ENCODE assay signal across 14 mouse cellular contexts in the genomic region with DNA sequence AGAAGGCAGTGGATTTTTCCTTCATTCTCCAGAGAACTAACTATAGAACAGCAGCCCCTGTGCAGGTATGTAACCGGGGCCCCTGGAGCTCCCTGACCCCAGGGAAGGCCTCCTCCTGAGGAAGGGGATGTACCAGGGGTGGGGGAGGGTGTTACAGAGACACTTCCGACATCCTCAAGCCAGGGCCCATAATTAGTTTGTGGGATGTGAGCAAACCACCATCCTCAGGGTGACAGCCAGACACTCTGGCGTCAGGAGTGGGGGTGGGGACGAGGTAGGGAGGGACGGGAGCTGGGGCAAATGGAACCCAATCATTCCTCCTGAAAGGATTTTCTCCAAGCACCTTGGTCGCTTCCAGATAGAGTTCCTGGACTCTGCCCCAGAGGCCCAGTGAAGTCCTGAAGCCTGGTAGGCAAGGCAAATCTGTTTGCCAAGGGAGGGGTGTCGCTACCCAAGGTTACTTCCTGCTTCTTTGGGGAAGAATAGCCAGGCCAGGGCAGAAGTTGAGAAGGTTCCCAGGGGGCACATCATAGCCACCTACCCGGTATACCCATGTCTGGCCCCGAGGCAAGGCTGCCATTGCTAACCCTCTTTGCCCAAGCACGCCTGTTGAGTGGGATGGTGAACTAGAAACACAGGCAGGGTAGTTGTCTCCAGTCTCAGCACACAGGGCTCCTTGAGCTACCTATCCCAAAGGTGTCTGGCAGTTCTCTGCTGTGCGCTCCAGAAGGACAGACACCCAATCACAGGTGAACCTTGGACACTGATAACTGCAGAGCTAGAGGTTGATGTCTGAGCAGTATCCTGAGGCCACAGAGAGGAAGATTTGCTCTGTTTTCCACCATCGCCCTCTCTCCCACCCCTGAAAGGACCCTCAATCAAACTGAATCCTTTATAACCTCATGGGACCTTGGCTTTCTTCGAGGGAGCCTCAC. TPM values are rescaled to one million over a fixed set of nuclear protein-coding genes. Genes with fewer than 3 reads are reported as not detected.
DNase-seq lines count a peak whose midpoint lies in the region; ATAC-seq lines count a peak whose summit lies in the region.
"Had no signal": no experiment of that assay in that cellular context is flagged by ENCODE, and none has a peak within 500 bp of the region (broad histone marks: within the 10 kb centered on the region; RNA-seq: fewer than 3 reads in every experiment).

No protein-coding gene starts in this region.

- peak; percentile 36 to 38 for DNase-seq in B cell, adult 2 months
- no peak for DNase-seq in cerebellum, adult 18-20 months
- no peak for DNase-seq in layer of hippocampus, adult 9-11 months
- no peak for DNase-seq in urinary bladder, postnatal 36 days (ENCODE audit: low spot score in 2 of 2)
- DNase-seq: cerebellum, postnatal 25 days; thymus, postnatal 14 days had no signal

- H3K4me3 ChIP-seq in heart, embryonic 15.5 days: no peak overlapping the region
- H3K4me3 ChIP-seq in heart, embryonic 12.5 days: no peak overlapping the region
- H3K4me3 ChIP-seq in embryonic facial prominence, embryonic 15.5 days (replicated peaks): no peak overlapping the region
- peak overlapping the region; percentile 2; the same call in 1 of the 2 replicates for H3K4me3 ChIP-seq in liver, embryonic 15.5 days (replicated peaks)
- H3K4me3 ChIP-seq: midbrain, embryonic 15.5 days had no signal

- no peak overlapping the region for H3K4me2 ChIP-seq in heart, embryonic 15.5 days
- H3K4me2 ChIP-seq in heart, embryonic 12.5 days: no peak overlapping the region
- no peak overlapping the region for H3K4me2 ChIP-seq in embryonic facial prominence, embryonic 15.5 days (replicated peaks)
- peak overlapping the region; percentile 20 for H3K4me2 ChIP-seq in liver, embryonic 15.5 days
- H3K4me2 ChIP-seq: midbrain, embryonic 15.5 days had no signal

- WGBS in heart, embryonic 15.5 days: 51% methylated on average over 13 of the region's 13 CpGs
- WGBS in heart, embryonic 12.5 days: 54% methylated on average over 13 of the region's 13 CpGs
- 60% methylated on average over 13 of the region's 13 CpGs for WGBS in embryonic facial prominence, embryonic 15.5 days
- WGBS in liver, embryonic 15.5 days (ENCODE audit: insufficient replicate concordance): 18% methylated on average over 13 of the region's 13 CpGs

- no peaks in the 10 kb centered on the region; the same call in 1 of the 2 replicates for H3K36me3 ChIP-seq in heart, embryonic 15.5 days
- peaks cover 47% of the 10 kb centered on the region for H3K36me3 ChIP-seq in heart, embryonic 12.5 days
- H3K36me3 ChIP-seq in embryonic facial prominence, embryonic 15.5 days: peaks cover 76% of the 10 kb centered on the region
- 0 out of 2 replicates have a peak, but pooled peaks cover 15% of the 10 kb centered on the region for H3K36me3 ChIP-seq in liver, embryonic 15.5 days (replicated peaks)

- 0 out of 2 replicates have a peak overlapping the region, but pooled peaks have one; percentile 7 for H3K27ac ChIP-seq in heart, embryonic 15.5 days
- no peak overlapping the region; the same call in 1 of the 2 replicates for H3K27ac ChIP-seq in heart, embryonic 12.5 days (ENCODE audit: poor library complexity, severe bottlenecking)
- peak overlapping the region; percentile 58; the same call in 1 of the 2 replicates for H3K27ac ChIP-seq in embryonic facial prominence, embryonic 15.5 days (replicated peaks)
- peak overlapping the region; percentile 70 for H3K27ac ChIP-seq in liver, embryonic 15.5 days (replicated peaks)
- H3K27ac ChIP-seq: midbrain, embryonic 15.5 days had no signal

- no peaks in the 10 kb centered on the region for H3K27me3 ChIP-seq in heart, embryonic 15.5 days
- no peaks in the 10 kb centered on the region for H3K27me3 ChIP-seq in heart, embryonic 12.5 days (replicated peaks)
- no peaks in the 10 kb centered on the region for H3K27me3 ChIP-seq in embryonic facial prominence, embryonic 15.5 days
- peaks cover 13% of the 10 kb centered on the region; the same call in 1 of the 2 replicates for H3K27me3 ChIP-seq in liver, embryonic 15.5 days
- H3K27me3 ChIP-seq: midbrain, embryonic 15.5 days had no signal

- H3K9me3 ChIP-seq in heart, embryonic 15.5 days (replicated peaks): no peaks in the 10 kb centered on the region
- no peaks in the 10 kb centered on the region for H3K9me3 ChIP-seq in heart, embryonic 12.5 days (replicated peaks)
- no peaks in the 10 kb centered on the region for H3K9me3 ChIP-seq in embryonic facial prominence, embryonic 15.5 days (replicated peaks)
- H3K9me3 ChIP-seq in liver, embryonic 15.5 days (replicated peaks): no peaks in the 10 kb centered on the region
- H3K9me3 ChIP-seq: midbrain, embryonic 15.5 days had no signal

- ATAC-seq in heart, embryonic 15.5 days (replicated peaks; ENCODE audit: insufficient number of reproducible peaks, insufficient read depth, low FRiP score, low read depth): no peak
- ATAC-seq in heart, embryonic 12.5 days (ENCODE audit: insufficient number of reproducible peaks, low FRiP score): no peak
- ATAC-seq in embryonic facial prominence, embryonic 15.5 days (ENCODE audit: insufficient number of reproducible peaks, low FRiP score, low TSS enrichment, low read depth): no peak
- no peak for ATAC-seq in liver, embryonic 15.5 days (ENCODE audit: insufficient read depth)
- ATAC-seq: activated CD4-positive, CD25-positive, alpha-beta regulatory T cell, adult 4 months; CD4-positive, CD25-positive, alpha-beta regulatory T cell, adult 4 months; forebrain, embryonic 14.5 days; midbrain, embryonic 15.5 days had no signal

- H3K4me1 ChIP-seq in heart, embryonic 15.5 days (replicated peaks): peaks cover 46% of the 10 kb centered on the region
- H3K4me1 ChIP-seq in heart, embryonic 12.5 days (replicated peaks): peaks cover 51% of the 10 kb centered on the region
- peaks cover 59% of the 10 kb centered on the region for H3K4me1 ChIP-seq in embryonic facial prominence, embryonic 15.5 days
- H3K4me1 ChIP-seq in liver, embryonic 15.5 days (replicated peaks): peaks cover 54% of the 10 kb centered on the region
- H3K4me1 ChIP-seq: midbrain, embryonic 15.5 days had no signal

- no peak overlapping the region for H3K9ac ChIP-seq in heart, embryonic 15.5 days
- no peak overlapping the region for H3K9ac ChIP-seq in heart, embryonic 12.5 days
- no peak overlapping the region for H3K9ac ChIP-seq in embryonic facial prominence, embryonic 15.5 days
- no peak overlapping the region for H3K9ac ChIP-seq in liver, embryonic 15.5 days
- H3K9ac ChIP-seq: midbrain, embryonic 15.5 days had no signal

RNA-seq across cellular contexts. Expression of gene Lrp1, which starts 17.2 kb away (rescaled TPM):
- 31.2 and 43.1 TPM in 2 replicates for polyA plus RNA-seq in heart, embryonic 15.5 days (2015; fragmentation: Nextera tagmentation; extraction: Ambion mirVana)
- polyA plus RNA-seq in heart, embryonic 12.5 days (2016; fragmentation: Nextera tagmentation; extraction: Ambion mirVana): 43.3 and 46.1 TPM in 2 replicates
- polyA plus RNA-seq in embryonic facial prominence, embryonic 15.5 days (2015; fragmentation: Nextera tagmentation; extraction: Ambion mirVana): 161 and 163 TPM in 2 replicates
- polyA plus RNA-seq in liver, embryonic 15.5 days (2015; fragmentation: Nextera tagmentation; extraction: Ambion mirVana): 23.2 and 31.1 TPM in 2 replicates

RNA-seq across cellular contexts. Expression of gene Stat6, which starts 39.1 kb away (rescaled TPM):
- 26.2 and 33.5 TPM in 2 replicates for polyA plus RNA-seq in heart, embryonic 15.5 days (2015; fragmentation: Nextera tagmentation; extraction: Ambion mirVana)
- polyA plus RNA-seq in heart, embryonic 12.5 days (2016; fragmentation: Nextera tagmentation; extraction: Ambion mirVana): 27.8 and 28.2 TPM in 2 replicates
- 35.3 and 36.2 TPM in 2 replicates for polyA plus RNA-seq in embryonic facial prominence, embryonic 15.5 days (2015; fragmentation: Nextera tagmentation; extraction: Ambion mirVana)
- 14.3 and 15.6 TPM in 2 replicates for polyA plus RNA-seq in liver, embryonic 15.5 days (2015; fragmentation: Nextera tagmentation; extraction: Ambion mirVana)

Comparison
In these comparisons a context has a peak if more than half of its experiments do, and no peak if none do; other contexts are left out.
1. DNase-seq: peak in B cell, adult 2 months (2 of 2); none in cerebellum, adult 18-20 months (0 of 2), layer of hippocampus, adult 9-11 months (single experiment) and urinary bladder, postnatal 36 days (0 of 2).